Mouse (Mus musculus) neural tube, embryonic 10.5 days (tissue): ENCODE measurements at regions not wholly inside any gene's neighbourhood (a gene's known extent, or its start where the extent isn't known, plus 50 kb on each side); places are given as distances from the start of the nearest gene placed in this dataset.

ENCODE experiments used
- DNase-seq: peaks from one replicate; pipeline ENCODE4 v3.0.0-alpha.2; 2017; ENCODE audit warnings: low spot score; ENCODE audit errors: extremely low spot score

DNA sequence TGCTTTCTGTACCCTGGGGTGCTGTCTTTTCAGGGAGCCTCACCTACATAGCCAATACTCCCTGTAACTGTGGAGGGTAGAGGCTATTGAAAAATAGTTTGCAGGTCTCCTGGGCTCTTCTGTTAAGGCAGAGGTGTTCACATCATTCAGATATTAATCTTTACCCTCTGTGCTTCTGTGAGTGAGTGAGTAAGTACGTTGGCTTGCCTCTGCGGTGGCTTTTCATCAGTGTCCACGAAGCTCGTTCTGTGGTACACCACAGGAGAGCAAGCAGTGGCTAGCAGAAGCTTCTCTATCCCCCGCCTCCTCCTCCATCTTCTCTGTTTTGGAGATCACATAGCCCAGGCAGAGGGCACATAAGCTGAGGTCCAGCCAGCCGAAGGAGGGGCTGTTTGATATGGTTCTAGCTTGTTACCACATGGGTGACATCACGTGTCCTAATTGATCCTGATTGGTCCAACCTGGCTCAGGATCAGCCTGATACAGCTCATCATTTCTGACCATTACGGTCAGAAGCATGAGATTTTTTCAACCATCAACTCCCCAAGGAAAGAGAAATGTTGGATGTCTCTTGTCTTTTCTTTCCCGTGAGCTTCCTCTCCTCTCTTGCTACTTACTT is 680.6 kb upstream of the Car8 start:
- peak; percentile 12 for DNase-seq
